Mouse (Mus musculus) hindbrain, postnatal 0 days (tissue): Measurements from ENCODE around the gene Cldn10. TPM values are rescaled to one million over a fixed set of nuclear protein-coding genes. Genes with fewer than 3 reads are reported as not detected.

Source experiments
- ATAC-seq: fragments of 200-750 bp; cut with Nextera tagmentation; 2 replicates; pipeline ENCODE4 v1.8.0; 2017; ENCODE audit warnings: mild to moderate bottlenecking, moderate TSS enrichment, moderate library complexity
- DNase-seq: peaks from one replicate; pipeline ENCODE4 v3.0.0-alpha.2; 2015; ENCODE audit warnings: low spot score
- H3K27ac ChIP-seq: fragments of 300-500 bp; sonication (generic); 2 replicates; pipeline ENCODE4 v1.5.1; 2014; ENCODE audit warnings: mild to moderate bottlenecking
- H3K27me3 ChIP-seq: fragments of 300-500 bp; sonication (generic); 2 replicates; pipeline ENCODE4 v1.6.1; 2014; ENCODE audit warnings: low read length, mixed read lengths; ENCODE audit not compliant: insufficient read depth
- H3K36me3 ChIP-seq: fragments of 300-500 bp; sonication (generic); 2 replicates; pipeline ENCODE4 v1.6.1; 2014; ENCODE audit warnings: low read length, mixed read lengths; ENCODE audit not compliant: insufficient read depth
- H3K4me1 ChIP-seq: fragments of 300-500 bp; sonication (generic); 2 replicates; pipeline ENCODE4 v1.6.1; 2014; ENCODE audit warnings: antibody characterized with exemption, low read length, mixed read lengths; ENCODE audit not compliant: insufficient read depth
- H3K4me2 ChIP-seq: fragments of 300-500 bp; sonication (generic); 2 replicates; pipeline ENCODE4 v1.6.1; 2014; ENCODE audit warnings: low read depth, mild to moderate bottlenecking, low read length, moderate library complexity, mixed read lengths
- H3K4me3 ChIP-seq: fragments of 300-500 bp; sonication (generic); 2 replicates; pipeline ENCODE4 v1.5.1; 2014; ENCODE audit warnings: low read length
- H3K9ac ChIP-seq: fragments of 300-500 bp; sonication (generic); replicated peaks from 2 replicates; pipeline ENCODE4 v1.6.1; 2014; ENCODE audit warnings: mild to moderate bottlenecking, low read length, moderate library complexity, mixed read lengths
- H3K9me3 ChIP-seq: fragments of 300-500 bp; sonication (generic); 2 replicates; pipeline ENCODE4 v1.6.1; 2016; ENCODE audit warnings: low read length, mixed read lengths
- CTCF ChIP-seq: IDR thresholded peaks from 2 replicates; pipeline ENCODE4 v1.5.1; 2016; ENCODE audit warnings: antibody characterized with exemption, control low read depth, low read depth
- WGBS: fragments of 180-500 bp; shearing (Covaris S2); extraction: QIAGEN DNeasy Blood & Tissue Kit; methylation state at CpG from one replicate; pipeline ENCODE4 v1.1.7; 2014; 5-methylcytosine and 5-hydroxymethylcytosine counted together
- polyA plus RNA-seq: library from polyadenylated mRNA; unstranded; fragments of >200 nt; fragmentation: Nextera tagmentation; extraction: Ambion mirVana; gene quantifications from 2 replicates; pipeline ENCODE4 v1.2.1, GENCODE M21; 2015
- total RNA-seq: library from RNA; depleted of rRNA; stranded (reverse); fragments of >200 nt; gene quantifications from 2 replicates; pipeline ENCODE4 v1.2.3, GENCODE M21; 2014

Gene Cldn10
- total and polyA plus RNA-seq, 2 experiments from 2014 or later = 10.0 to 27.4 TPM

DNA sequence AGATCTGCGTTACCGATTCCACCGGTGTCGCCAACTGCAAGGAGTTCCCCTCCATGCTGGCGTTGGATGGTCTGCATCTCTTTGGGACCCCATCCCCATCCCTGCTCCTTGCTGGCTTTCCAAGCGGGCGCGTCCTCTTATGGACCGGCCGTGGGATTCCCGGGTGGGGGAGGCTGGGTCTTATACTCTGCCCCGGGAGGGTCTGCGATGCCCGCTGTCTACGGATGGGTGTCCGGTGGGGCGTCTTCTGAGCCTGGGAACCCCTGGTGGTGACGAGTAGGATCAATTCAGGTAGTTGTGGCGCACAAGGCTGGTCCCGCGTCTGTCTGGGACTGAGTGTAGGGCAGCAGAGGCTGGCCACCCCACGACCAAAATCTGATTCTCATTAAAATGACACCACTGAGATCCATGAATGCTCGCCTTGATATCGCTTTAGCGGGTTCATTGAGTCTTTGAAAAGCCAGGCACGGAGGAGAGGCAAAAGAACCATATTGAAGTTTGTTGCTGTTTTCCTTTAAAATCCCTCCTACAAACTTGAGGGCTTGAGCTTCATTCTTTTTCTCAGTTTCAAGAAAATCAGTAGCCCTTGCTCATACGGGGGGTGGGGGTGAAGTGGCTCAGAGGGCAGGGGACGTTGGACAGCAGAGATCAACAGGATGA, 67.6 kb downstream of the Cldn10 start:
- Histone ChIP-seq H3K4me3 (peak overlapping the region; percentile 48), H3K4me2 (peak overlapping the region; percentile 87), H3K36me3 (no peaks in the 10 kb centered on the region), H3K9me3 (no peaks in the 10 kb centered on the region), H3K27me3 (peaks cover 6% of the 10 kb centered on the region), H3K27ac (0 out of 2 replicates have a peak overlapping the region, but pooled peaks have one; percentile 22), H3K9ac (peak overlapping the region; percentile 43), H3K4me1 (no peaks in the 10 kb centered on the region; the same call in 1 of the 2 replicates)
- DNase-seq (no peak), ATAC-seq (peak; percentile 63)
- WGBS = 1% methylated on average over 28 of the region's 28 CpGs
- peak; percentile 46 for TF ChIP-seq CTCF

DNA sequence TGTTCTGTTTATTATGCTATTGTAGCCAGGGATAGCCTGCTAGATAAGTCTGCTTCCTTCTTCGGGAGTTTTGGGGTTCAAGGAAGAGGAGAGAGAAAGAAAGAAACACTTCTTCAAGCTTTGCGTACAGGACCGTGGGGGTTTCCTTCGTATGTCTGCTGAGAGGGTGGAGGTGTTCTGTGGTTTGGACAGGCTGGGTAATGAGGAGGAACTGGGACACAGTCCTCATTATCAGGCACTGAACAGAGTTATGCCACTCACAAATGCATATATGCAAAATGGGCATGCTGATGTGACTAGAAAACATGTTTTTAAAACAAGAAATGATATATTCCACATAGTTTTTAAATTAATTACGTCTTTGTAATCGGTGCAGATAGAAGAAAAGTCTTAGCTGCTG, 68.9 kb downstream of the Cldn10 start:
- WGBS = 81% methylated on average over 6 of the region's 6 CpGs
- no peak overlapping the region for H3K27ac ChIP-seq
- H3K9ac ChIP-seq = no peak overlapping the region
- no peak overlapping the region for H3K4me2 ChIP-seq
- DNase-seq (no peak), ATAC-seq (no peak)
- no peak for TF ChIP-seq CTCF
- H3K4me1 ChIP-seq = no peaks in the 10 kb centered on the region; the same call in 1 of the 2 replicates
- H3K36me3 ChIP-seq = no peaks in the 10 kb centered on the region
- H3K9me3 ChIP-seq = no peaks in the 10 kb centered on the region
- peaks cover 6% of the 10 kb centered on the region for H3K27me3 ChIP-seq
- no peak overlapping the region for H3K4me3 ChIP-seq

DNA sequence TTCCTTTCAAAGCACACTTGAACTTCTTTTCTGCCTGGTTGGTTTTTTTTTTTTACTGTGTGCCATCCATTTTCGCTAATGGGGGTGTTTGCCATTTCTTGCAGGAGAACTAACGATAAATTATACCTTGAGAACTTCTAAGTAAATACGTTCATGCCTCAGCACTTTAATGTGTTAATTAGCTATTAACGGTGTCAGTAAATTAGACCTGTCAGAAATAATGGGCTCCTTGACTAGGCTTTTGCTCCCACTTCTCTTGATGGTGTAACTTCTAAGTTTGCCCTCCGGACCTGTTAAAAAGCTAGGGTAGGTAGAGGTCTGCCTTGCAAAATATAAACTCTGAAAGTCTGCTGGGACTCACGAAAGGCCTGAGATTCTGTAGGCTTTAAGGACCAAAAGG, 70.6 kb downstream of the Cldn10 start:
- peaks cover 6% of the 10 kb centered on the region for H3K27me3 ChIP-seq
- DNase-seq (no peak), ATAC-seq (no peak)
- no peak overlapping the region for H3K4me3 ChIP-seq
- H3K9me3 ChIP-seq = no peaks in the 10 kb centered on the region
- H3K27ac ChIP-seq = peak overlapping the region; percentile 37; the same call in 1 of the 2 replicates
- H3K4me1 ChIP-seq = no peaks in the 10 kb centered on the region; the same call in 1 of the 2 replicates
- TF ChIP-seq CTCF = no peak
- H3K36me3 ChIP-seq = no peaks in the 10 kb centered on the region
- H3K4me2 ChIP-seq = no peak overlapping the region
- H3K9ac ChIP-seq = no peak overlapping the region
- 72% methylated on average over 6 of the region's 6 CpGs for WGBS

DNA sequence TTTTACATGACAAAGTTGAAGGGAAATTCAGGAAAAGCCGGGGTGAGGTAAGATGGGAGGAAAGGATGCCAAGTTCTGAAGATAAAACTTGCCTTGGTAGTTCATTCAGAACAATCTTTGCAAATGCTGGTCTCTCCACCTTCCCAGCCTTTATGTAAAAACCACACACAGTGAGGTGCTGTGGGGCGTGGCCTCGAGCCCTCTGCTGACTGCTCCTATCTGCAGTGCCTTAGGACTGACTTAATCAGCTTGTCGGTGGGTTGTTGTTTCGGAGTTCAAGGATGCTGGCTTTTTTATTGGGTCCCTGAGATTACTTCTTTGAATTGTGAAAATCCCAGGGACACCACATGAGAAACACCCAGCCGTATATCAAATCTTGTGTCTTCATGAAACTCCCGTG, 74.5 kb downstream of the Cldn10 start:
- DNase-seq (no peak), ATAC-seq (no peak)
- H3K9ac ChIP-seq = no peak overlapping the region
- TF ChIP-seq CTCF = no peak
- H3K9me3 ChIP-seq = no peaks in the 10 kb centered on the region
- no peaks in the 10 kb centered on the region for H3K36me3 ChIP-seq
- no peaks in the 10 kb centered on the region for H3K4me1 ChIP-seq
- no peak overlapping the region for H3K4me2 ChIP-seq
- H3K27me3 ChIP-seq = no peaks in the 10 kb centered on the region; the same call in 1 of the 2 replicates
- no peak overlapping the region for H3K4me3 ChIP-seq
- 76% methylated on average over 7 of the region's 7 CpGs for whole genome bisulfite sequencing
- no peak overlapping the region for H3K27ac ChIP-seq

DNA sequence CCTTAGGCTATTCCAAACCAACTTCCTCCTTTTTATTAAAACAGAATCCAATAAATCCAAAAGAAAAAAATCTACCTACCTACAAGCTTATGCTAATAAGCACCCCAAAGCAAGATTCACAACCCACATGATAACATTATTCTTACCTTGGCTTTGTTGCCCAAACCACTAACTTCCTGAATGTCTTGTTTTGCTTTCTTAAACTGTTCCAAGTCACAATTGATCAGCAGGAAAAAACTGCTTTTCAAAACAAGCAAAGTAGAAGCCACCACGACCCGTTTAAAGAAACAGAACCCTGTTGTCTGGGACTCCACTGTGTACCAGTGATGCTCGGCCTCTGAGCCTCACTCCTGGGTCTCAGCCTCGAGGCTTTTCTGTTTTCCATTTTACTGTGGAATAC, 77.2 kb downstream of the Cldn10 start:
- 59% methylated on average over 4 of the region's 4 CpGs for WGBS
- Histone ChIP-seq H3K27me3 (no peaks in the 10 kb centered on the region), H3K27ac (no peak overlapping the region), H3K36me3 (no peaks in the 10 kb centered on the region), H3K9ac (no peak overlapping the region), H3K4me3 (no peak overlapping the region), H3K4me2 (no peak overlapping the region), H3K4me1 (no peaks in the 10 kb centered on the region), H3K9me3 (no peaks in the 10 kb centered on the region)
- ATAC-seq = no peak
- DNase-seq = no peak
- no peak for TF ChIP-seq CTCF

DNA sequence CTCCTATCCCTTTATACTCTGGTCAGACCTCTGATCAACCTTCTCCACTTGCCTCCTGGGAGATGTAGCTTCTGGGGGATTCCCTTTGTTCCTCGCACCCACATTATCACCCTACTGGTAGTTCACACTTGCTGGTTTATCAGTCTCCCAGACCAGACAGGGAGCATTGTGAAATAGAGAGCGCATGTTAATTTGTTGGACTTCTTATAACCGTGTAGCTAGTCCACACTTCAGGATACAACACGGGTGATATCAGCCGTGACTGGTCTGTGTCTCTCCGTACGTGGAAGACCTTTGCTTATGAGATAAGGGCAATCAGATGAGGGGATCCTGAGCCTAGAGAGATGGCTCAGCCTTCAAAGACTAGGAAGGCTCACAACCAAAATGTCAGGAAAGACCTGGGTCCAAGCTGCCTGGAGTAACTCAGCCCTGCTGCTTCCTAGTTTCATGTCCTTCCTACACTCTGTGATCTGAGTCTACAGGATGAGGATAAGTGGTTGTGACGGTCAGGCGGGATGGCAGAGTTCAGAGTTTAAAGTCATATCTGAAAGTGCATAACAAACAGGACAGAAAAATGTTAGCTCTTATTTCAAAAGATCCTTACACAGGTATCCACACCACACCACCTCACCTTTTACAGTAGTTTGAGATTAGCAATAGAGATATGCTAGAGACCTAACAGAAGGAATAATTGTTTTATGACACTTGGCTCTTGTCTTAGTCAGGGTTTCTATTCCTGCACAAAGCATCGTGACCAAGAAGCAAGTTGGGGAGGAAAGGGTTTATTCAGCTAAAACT, 78.5 kb downstream of the Cldn10 start:
- Histone ChIP-seq H3K4me2 (no peak overlapping the region), H3K36me3 (no peaks in the 10 kb centered on the region), H3K4me1 (no peaks in the 10 kb centered on the region), H3K4me3 (no peak overlapping the region), H3K27ac (no peak overlapping the region), H3K9ac (no peak overlapping the region), H3K9me3 (no peaks in the 10 kb centered on the region), H3K27me3 (no peaks in the 10 kb centered on the region)
- WGBS = 91% methylated on average over 10 of the region's 10 CpGs
- TF ChIP-seq CTCF = no peak
- ATAC-seq (no peak), DNase-seq (no peak)

DNA sequence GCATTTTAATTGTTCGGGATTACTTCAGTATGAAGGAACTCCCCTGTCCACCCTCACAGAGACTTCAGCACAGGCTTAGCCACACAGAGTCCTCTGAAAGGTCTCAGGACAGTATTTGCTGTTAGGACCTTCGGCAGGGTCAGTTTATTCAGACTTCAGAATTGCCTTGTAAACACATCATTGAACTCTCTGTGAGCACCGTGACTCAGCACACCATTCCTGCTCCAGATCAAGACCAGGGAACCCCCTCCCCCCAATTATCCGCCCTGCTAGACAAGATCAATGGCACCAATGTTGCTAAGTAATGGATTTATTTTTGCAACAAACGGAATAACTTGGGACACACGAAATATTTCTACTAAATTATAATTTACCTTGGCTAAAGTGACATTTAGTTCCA, 79.7 kb downstream of the Cldn10 start:
- 53% methylated on average over 6 of the region's 6 CpGs for WGBS
- H3K27ac ChIP-seq = no peak overlapping the region
- H3K27me3 ChIP-seq = no peaks in the 10 kb centered on the region
- no peak for TF ChIP-seq CTCF
- ATAC-seq = no peak
- no peak overlapping the region for H3K9ac ChIP-seq
- H3K4me2 ChIP-seq = no peak overlapping the region
- no peaks in the 10 kb centered on the region for H3K4me1 ChIP-seq
- no peak overlapping the region for H3K4me3 ChIP-seq
- DNase-seq = no peak
- no peaks in the 10 kb centered on the region for H3K36me3 ChIP-seq
- H3K9me3 ChIP-seq = no peaks in the 10 kb centered on the region
